Mouse (Mus musculus) megakaryocyte, embryonic 14.5 days (primary cell): ENCODE measurements at regions not wholly inside any gene's neighbourhood (a gene's known extent, or its start where the extent isn't known, plus 50 kb on each side); places are given as distances from the start of the nearest gene placed in this dataset.

Experiments used
- H3K27me3 ChIP-seq: replicated peaks from 2 replicates; pipeline ENCODE3; 2012; ENCODE audit warnings: inconsistent platforms
- H3K36me3 ChIP-seq: replicated peaks from 2 replicates; pipeline ENCODE3; 2012; ENCODE audit warnings: low read length, inconsistent platforms, mixed read lengths
- H3K4me1 ChIP-seq: 2 replicates; pipeline ENCODE4 v1.6.1; 2012; ENCODE audit warnings: inconsistent platforms
- H3K4me3 ChIP-seq: replicated peaks from 2 replicates; pipeline ENCODE3; 2012; ENCODE audit warnings: moderate library complexity, mild to moderate bottlenecking, inconsistent platforms
- H3K9me3 ChIP-seq: 2 replicates; pipeline ENCODE4 v1.6.1; 2012; ENCODE audit warnings: inconsistent platforms
- FLI1 ChIP-seq: IDR thresholded peaks from 2 replicates; pipeline ENCODE4 v1.6.1; 2012; ENCODE audit warnings: low read length, inconsistent platforms, mixed read lengths
- GATA1 ChIP-seq: IDR thresholded peaks from 3 replicates; pipeline ENCODE4 v1.6.1; 2012; ENCODE audit warnings: mixed read lengths, low read length, inconsistent platforms, borderline replicate concordance

DNA sequence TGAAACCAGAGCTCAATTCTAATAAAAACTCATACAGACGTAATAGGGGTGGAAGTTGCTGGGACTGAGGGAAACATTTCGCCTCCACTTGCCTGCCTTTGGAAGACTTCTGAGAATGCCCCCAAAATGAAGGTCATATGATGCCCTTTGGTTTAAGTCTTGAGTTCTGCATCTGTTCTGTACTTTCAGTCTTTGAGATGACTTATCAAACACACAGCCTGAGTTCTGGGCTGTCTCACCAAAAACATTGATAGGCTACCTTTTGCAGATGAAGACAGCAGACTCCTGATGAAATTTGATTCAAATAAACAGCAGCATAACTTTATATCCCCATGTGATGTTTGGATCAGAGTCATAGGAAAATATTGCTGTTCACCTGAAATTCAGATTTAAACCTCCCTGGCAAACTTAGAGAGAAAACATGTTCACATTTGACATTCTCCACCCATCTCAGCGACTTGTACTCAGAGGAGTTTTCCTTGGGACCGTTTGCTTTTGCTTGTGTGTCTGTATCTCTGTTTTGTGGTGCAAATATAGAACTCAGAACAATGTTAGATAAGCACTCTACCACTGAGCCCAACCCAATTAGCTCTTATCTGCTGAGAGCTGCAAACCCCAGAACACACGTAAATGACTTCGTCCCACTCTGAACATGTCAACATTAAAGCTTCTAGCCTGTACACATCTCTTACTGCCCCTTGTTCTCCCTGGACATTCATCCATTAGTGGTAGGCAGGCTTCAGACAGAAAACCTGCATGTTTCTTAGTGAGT is 77.1 kb downstream of the Zfp36l1 start:
- no peak overlapping the region for H3K4me3 ChIP-seq
- peaks cover 41% of the 10 kb centered on the region for H3K4me1 ChIP-seq

DNA sequence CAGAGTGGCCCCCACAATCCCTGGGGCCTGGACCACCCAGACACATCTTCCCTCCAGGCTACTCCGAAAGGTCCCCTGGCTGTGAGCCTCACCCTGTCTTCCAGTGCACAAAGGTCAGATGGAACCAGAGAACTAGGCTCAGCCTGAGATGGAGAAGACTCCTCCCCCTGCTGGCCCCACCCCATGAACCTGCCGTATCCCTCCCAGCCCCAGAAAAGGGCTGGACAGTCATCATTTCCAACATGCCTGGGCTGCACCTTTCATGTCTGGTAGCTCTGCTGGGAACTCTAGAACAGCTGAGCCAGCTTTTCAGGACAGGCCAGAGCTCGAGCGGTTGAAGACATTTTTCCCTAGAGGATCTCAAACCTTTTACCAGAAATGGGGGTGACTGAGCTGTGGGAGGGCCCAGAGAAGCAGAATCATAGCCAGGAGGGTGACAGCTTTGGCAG is 77.8 kb downstream of the Zfp36l1 start:
- peaks cover 39% of the 10 kb centered on the region for H3K4me1 ChIP-seq
- H3K9me3 ChIP-seq = peaks cover 8% of the 10 kb centered on the region
- no peak overlapping the region for H3K4me3 ChIP-seq
- TF ChIP-seq GATA1 = no peak
- TF ChIP-seq FLI1 = no peak
- peaks cover 27% of the 10 kb centered on the region for H3K27me3 ChIP-seq
- H3K36me3 ChIP-seq = no peaks in the 10 kb centered on the region

More for the DNA sequence above, 77.1 kb downstream of the Zfp36l1 start:
- Histone ChIP-seq H3K27me3 (peaks cover 29% of the 10 kb centered on the region), H3K36me3 (no peaks in the 10 kb centered on the region), H3K9me3 (0 out of 2 replicates have a peak, but pooled peaks cover 1% of the 10 kb centered on the region)
- TF ChIP-seq FLI1 = no peak
- TF ChIP-seq GATA1 = no peak

DNA sequence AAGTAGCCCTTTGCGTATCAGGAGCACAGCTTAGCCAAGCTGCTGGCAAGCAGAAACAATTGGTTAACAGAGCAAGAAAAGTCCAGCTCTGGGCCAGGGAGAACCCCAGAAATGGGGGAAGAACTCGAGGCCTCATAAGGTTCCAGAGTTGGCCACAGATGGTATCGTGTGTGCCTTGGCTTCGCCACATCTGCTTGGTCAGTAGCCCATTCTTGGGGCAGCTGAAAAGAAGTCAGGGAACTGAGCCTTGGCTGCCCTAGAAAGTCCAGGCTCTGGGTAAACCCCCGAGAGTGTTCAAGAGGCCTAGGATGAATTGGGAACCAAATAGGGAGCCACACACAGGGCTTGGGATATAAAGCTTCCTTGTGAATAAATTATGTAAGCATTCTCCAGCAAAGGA is 78.7 kb downstream of the Zfp36l1 start:
- no peak for TF ChIP-seq FLI1
- Histone ChIP-seq H3K27me3 (peaks cover 29% of the 10 kb centered on the region), H3K36me3 (no peaks in the 10 kb centered on the region), H3K4me1 (peaks cover 36% of the 10 kb centered on the region), H3K4me3 (no peak overlapping the region), H3K9me3 (peaks cover 10% of the 10 kb centered on the region)

DNA sequence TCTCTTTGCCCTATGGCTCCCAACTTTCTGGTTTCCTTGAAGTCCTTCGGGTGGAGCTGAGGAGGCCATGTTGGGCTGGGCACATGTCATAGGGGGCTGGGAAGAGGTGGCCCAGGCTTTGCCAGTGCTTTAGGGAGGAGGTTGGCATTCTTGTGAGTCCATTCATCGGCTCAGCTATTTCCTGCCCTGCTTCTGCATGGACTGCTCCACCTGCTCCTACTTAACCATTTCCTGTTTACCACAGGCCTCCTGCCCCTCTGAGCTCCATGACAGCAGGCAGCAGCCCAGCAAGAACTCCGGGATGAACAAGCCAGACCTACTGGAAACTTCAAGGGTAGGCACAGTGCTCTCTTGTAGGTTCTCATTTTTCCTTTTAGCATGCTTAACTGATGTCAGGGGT is 80.3 kb downstream of the Zfp36l1 start:
- H3K27me3 ChIP-seq = peaks cover 30% of the 10 kb centered on the region
- peaks cover 31% of the 10 kb centered on the region for H3K4me1 ChIP-seq
- no peaks in the 10 kb centered on the region for H3K36me3 ChIP-seq
- TF ChIP-seq GATA1 (no peak), FLI1 (no peak)
- no peak overlapping the region for H3K4me3 ChIP-seq
- H3K9me3 ChIP-seq = peaks cover 14% of the 10 kb centered on the region

DNA sequence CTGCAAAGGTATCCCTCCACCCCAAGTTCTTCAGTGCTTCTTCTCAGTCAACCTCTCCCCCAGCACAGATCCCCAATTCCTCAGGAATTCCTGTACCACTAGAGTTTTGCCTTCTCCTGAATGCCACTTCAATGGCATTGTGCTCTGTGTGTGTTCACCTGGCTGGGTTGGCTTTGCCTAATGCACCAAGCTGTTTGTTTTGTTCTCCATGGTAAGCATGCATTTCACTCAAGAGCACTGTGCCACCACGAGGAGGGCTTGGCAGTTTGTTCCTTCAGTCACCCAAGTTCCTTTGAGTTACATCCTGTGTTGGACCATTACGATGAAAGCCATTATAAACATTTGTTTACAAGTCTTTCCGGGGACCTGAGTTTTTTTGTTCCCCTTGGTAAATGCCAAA is 84.5 kb downstream of the Zfp36l1 start:
- Histone ChIP-seq H3K27me3 (peaks cover 52% of the 10 kb centered on the region), H3K4me1 (peaks cover 22% of the 10 kb centered on the region), H3K4me3 (no peak overlapping the region), H3K36me3 (no peaks in the 10 kb centered on the region), H3K9me3 (peaks cover 22% of the 10 kb centered on the region)
- TF ChIP-seq FLI1 (no peak), GATA1 (no peak)

DNA sequence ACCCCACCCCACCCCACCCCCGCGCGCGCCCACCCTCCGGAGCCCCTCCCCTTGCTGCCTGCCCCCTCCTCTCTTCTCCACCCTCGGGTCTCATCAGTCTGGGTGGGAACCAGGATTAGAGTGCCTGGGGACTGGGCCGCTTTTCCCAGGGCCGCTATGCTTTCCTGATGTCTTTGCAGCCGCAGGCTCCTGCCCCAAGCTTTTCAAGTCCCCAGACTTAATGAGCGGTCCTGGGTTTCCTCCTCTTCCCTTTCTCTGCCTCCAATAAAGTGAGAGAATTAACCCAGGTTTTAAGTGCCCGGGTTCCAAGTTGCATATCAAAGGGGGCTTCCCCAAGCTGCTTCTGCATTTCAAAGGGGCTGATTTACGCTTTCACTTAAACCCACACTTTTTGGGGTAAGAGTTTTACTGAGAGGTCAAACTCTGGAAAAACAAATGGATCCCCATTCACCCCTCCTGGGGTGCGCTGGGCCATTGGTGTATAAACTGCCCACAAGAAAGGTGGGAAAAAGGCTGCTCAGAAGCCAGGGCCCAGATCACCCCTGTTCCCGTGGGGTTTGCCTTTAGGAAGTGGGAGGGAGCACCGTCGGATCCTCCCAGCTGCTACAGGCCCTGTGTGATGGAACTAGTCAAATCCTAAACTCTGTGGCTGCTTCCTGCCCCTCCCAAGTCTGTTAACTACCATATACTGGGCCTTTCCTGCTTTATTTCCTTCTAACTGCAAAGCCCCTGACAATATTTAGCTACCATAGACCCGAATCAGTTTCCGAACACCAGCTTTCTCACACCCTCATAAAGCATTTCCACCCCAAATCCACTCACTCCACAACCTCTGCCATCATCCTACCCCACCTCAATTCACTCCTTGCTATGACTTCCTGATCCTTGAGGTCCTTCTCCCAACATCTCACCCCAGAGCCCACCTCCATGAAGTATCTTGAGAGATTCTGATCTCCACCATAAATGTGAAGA is 89.4 kb downstream of the Zfp36l1 start:
- Histone ChIP-seq H3K36me3 (no peaks in the 10 kb centered on the region), H3K27me3 (peaks cover 69% of the 10 kb centered on the region), H3K9me3 (peaks cover 12% of the 10 kb centered on the region), H3K4me1 (peaks cover 41% of the 10 kb centered on the region), H3K4me3 (no peak overlapping the region)
- TF ChIP-seq FLI1 (no peak), GATA1 (no peak)

DNA sequence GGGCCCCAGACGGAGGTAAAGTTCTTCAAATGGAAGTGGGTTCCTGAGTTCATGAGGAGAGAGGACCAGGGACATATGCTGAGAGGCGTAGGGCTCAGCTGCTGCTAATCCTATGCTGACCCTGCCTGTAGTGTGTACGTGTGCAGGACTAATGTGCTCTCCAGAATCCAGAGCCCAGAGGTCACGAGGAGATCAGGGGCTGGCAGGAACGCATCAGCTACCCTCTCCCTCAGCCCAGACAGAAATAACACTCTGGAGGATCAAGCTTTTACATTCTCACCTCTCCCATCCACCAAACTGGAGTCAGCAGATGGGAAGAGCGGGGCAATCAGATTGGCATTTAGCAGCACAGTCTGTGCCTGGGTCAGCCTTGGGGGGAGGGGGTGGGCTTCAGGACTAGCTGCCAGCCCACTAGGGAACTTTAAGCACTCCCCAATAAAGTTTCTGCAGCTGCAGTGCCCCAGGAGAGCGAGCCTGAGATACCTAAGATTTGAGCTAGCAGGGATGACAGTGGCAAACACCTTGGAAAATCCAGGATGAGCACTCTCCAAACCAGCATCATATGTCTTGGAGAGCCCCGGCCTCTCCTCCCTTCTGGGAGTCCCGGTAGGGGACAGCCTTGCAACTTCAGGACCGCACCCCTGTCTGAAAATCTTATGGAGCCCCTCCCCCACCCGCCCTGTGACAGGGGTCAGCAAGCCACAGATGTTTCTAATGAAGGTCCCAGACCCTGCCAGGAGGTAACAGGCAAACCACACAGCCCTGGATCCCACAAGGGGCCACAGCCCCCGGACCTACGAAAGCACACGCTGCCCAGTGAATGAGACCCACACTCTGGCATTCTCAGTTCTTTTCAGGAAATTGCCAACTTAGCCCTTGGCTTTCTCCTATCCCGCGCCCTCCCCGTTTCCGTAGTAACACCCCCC is 90.4 kb downstream of the Zfp36l1 start:
- TF ChIP-seq FLI1 (no peak), GATA1 (no peak)
- Histone ChIP-seq H3K36me3 (no peaks in the 10 kb centered on the region), H3K4me1 (peaks cover 41% of the 10 kb centered on the region), H3K27me3 (peaks cover 67% of the 10 kb centered on the region), H3K9me3 (peaks cover 8% of the 10 kb centered on the region), H3K4me3 (no peak overlapping the region)

DNA sequence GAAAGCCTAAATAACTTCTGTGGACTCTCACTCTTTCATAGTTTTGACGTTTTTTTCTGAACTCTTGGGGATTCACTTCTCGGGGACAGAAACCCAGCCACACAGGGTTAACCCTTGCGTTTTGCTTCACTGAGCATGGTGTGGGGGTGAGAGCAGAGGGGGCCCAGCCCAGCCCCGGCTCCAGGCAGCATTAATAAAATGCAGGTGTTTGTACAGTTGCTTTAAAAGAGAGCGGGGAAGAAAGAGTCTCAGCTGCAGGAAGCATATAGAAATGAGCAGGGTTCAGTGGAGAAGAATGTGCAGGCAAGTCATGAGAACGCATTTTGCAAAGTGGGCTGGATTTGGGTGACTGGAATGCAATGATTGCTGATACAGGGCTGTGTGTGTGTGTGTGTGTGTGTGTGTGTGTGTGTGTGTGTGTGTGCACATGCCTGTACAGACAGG is 91.8 kb downstream of the Zfp36l1 start:
- H3K4me1 ChIP-seq = peaks cover 47% of the 10 kb centered on the region
- H3K27me3 ChIP-seq = peaks cover 59% of the 10 kb centered on the region
- no peaks in the 10 kb centered on the region for H3K36me3 ChIP-seq
- H3K4me3 ChIP-seq = no peak overlapping the region
- no peaks in the 10 kb centered on the region for H3K9me3 ChIP-seq
- TF ChIP-seq FLI1 (no peak), GATA1 (no peak)

DNA sequence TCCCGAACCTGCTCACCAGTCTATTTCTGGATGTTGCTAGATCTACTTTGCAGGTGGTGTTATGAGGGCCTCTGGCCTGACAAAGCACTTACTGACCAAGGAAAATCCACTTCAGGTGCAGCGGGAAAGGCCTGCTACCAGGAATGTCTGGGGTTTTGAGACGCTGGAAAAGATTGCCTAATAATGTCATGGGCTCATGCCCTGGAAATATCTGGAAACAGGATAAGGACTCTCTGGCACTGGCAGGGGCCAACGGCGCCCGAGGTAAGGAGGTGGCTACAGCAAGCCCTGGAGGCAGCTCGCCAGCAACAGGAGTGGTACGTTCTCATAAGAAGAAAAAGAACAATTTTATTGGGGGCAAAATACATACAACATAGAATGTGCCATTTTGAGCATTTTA is 94.7 kb downstream of the Zfp36l1 start:
- Histone ChIP-seq H3K9me3 (no peaks in the 10 kb centered on the region), H3K27me3 (peaks cover 38% of the 10 kb centered on the region), H3K4me3 (no peak overlapping the region), H3K4me1 (peaks cover 44% of the 10 kb centered on the region), H3K36me3 (no peaks in the 10 kb centered on the region)
- TF ChIP-seq FLI1 (no peak), GATA1 (no peak)
